Mouse (Mus musculus) ES-E14 (cell line): ENCODE measurements at regions not wholly inside any gene's neighbourhood (a gene's known extent, or its start where the extent isn't known, plus 50 kb on each side); places are given as distances from the start of the nearest gene placed in this dataset.

Experiments
- CHD2 ChIP-seq: IDR thresholded peaks from 2 replicates; pipeline ENCODE4 v1.6.1; 2014; ENCODE audit warnings: mild to moderate bottlenecking, low read depth, low read length, inconsistent platforms
- HCFC1 ChIP-seq: IDR thresholded peaks from 2 replicates; pipeline ENCODE4 v1.6.1; 2012; ENCODE audit warnings: low read length, inconsistent platforms, borderline replicate concordance; ENCODE audit not compliant: insufficient read depth
- MAFK ChIP-seq: IDR thresholded peaks from 2 replicates; pipeline ENCODE4 v1.6.1; 2014; ENCODE audit warnings: mild to moderate bottlenecking, low read depth, low read length, inconsistent platforms; ENCODE audit not compliant: insufficient read depth
- ZC3H11A ChIP-seq: IDR thresholded peaks from 2 replicates; pipeline ENCODE4 v1.6.1; 2012; ENCODE audit warnings: low read depth, mild to moderate bottlenecking, inconsistent platforms, low read length, borderline replicate concordance

- TF ChIP-seq MAFK (no peak), ZC3H11A (no peak), HCFC1 (no peak), CHD2 (no peak)
These were observed 3892.4 kb downstream of the 9330182O14Rik start for GRCm38 (mm10) chr15:44026468-44027028.
